Mouse (Mus musculus) spleen, postnatal 10 days (tissue): ENCODE results near the gene C1qtnf12.

Experiments
- DNase-seq, 2 experiments: peaks; one replicate each; pipeline ENCODE4 v3.0.0; 2021 to 2022; ENCODE audit warnings: low spot score in 2 of 2

The C1qtnf12 gene

DNA sequence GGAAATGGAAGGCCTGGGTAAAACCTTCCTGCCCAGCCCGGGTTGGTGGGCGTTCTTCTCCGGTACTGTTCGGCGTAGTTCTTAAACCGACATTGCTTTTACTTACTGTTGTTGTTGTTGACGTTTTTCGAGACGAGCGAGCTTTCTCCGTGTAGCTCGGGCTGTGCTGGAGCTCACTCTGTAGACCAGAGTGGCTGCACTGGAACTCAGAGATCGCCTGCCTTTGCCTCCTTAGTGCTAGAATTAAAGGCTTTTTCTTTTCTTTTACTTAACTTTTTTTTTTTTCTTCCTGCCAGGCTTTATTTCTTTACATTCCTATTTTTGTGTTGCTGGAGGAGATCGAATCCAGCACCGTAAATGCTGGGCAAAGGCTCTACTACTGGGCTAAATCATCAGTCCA lies 31.5 kb downstream of the C1qtnf12 start:
- DNase-seq = no peak

DNA sequence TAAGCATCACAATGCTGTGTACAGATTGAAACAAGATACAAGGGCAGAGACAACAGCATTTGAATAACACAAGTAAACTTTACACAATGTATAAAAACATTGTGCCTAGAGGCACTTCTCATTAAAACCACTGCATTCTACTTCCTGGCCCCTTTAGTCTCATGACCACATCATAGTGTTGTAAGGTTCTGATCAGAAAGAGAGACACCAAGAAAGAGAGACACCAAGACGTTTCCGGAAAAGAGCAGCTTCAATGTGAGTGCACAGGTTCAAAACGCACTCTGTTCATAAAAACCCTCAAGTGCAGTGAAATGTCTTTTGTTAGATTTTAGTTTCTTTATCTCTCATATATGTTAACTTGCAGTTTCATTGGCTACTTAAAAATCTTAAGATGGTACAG lies 42.0 kb downstream of the C1qtnf12 start:
- DNase-seq = no peak

DNA sequence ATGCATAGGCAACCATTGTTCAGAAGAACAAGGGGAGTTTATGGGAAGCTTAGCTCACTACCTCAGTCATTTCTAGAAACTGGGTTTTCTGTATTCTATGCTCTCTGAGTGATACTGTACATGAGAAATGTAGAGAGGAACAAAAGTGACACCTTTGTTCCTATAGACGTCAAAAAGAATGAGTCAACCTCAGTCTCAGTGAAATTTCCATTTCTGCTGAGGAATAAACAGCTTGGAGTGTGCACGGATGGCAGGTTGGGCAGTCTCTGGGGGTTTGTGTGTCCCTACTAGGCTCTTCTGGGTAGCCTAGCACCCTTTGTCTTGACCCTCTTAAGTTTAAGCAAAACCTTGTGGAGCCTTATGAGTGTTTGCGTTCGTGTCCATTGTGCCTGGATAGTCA lies 46.3 kb downstream of the C1qtnf12 start:
- DNase-seq = no peak

DNA sequence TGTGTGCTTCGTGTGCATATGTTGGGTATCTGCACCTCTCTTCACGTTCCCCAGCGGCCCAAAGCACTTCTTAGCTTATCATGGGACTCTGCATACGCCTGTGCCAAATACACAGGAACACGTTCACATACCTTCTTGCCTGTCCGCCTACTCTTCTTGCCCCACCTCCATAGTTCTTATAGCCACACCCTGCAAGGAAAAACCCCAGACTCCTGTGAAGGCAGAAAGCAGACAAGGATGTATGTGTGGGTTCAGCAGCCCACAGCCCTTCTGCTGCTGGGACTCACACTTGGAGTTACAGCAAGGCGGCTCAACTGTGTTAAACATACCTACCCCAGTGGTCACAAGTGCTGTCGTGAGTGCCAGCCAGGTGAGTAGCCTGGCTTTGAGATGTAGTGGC lies 51.5 kb downstream of the C1qtnf12 start, which contains the start of gene Tnfrsf4:
Gene Tnfrsf4, plus strand, starts transcription at position 207 of the 400 bp plus-strand sequence.
- DNase-seq = no peak

DNA sequence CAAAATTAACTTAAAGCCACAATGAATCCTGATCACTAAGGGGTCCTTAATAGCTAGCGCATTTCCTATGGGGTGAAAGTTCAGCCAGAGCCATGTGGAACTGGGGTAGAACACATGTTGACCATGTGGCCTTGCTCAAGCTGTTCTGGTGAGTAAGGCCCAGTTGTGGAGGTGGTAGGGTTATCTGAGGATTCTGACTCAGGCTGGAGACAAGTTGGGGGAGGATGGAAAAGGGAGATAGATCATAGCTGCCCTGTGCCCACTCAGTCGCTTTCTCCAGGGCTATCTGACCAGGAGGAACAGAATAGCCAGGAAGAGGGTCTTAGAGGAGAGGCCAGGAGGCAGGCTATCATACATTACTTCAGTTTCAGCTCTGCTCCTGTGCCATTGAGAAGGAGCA lies 52.3 kb downstream of the C1qtnf12 start:
- DNase-seq = no peak
